Mouse (Mus musculus): ENCODE results near the gene Dgkb. TPM values are rescaled to one million over a fixed set of nuclear protein-coding genes. Genes with fewer than 3 reads are reported as not detected.

Gene Dgkb
- polyA plus RNA-seq, 1 experiment: not detected

GRCm38 (mm10) chr12:38545431-38545830 lies 727.9 kb downstream of the Dgkb start:
- no peak overlapping the region for H3K4me2 ChIP-seq (ENCODE audit: low read depth)
- H3K79me2 ChIP-seq (ENCODE audit: control insufficient read depth, insufficient read depth): no peaks in the 10 kb centered on the region
- H3K4me3 ChIP-seq: no peak overlapping the region
- no peaks in the 10 kb centered on the region for H3K27me3 ChIP-seq (ENCODE audit: control insufficient read depth, insufficient read depth, insufficient read length)
- H3ac ChIP-seq (ENCODE audit: control insufficient read depth, insufficient read length): no peak overlapping the region
- no peaks in the 10 kb centered on the region for H3K36me3 ChIP-seq (ENCODE audit: control insufficient read depth, insufficient read depth)
- TF ChIP-seq SRF (IDR thresholded peaks at IDR 0.05; ENCODE audit: control insufficient read depth, insufficient read length, low read depth): no peak
- TF ChIP-seq MYOG (IDR thresholded peaks at IDR 0.05; ENCODE audit: control insufficient read depth in 1 of 3, insufficient read depth in 1 of 3, insufficient read length in 2 of 3, low read depth in 2 of 3): no peak
- TF ChIP-seq POLR2AphosphoS2 (IDR thresholded peaks at IDR 0.05; ENCODE audit: insufficient read length, low read depth): no peak
- TF ChIP-seq REST (IDR thresholded peaks at IDR 0.05; ENCODE audit: insufficient read depth, insufficient read length): no peak
- TF ChIP-seq CEBPB (IDR thresholded peaks at IDR 0.05; ENCODE audit: insufficient read depth, poor library complexity, severe bottlenecking): no peak
- no peak for TF ChIP-seq TCF12 (IDR thresholded peaks at IDR 0.05; ENCODE audit: insufficient read depth, poor library complexity, severe bottlenecking)
- no peak for TF ChIP-seq POLR2A (IDR thresholded peaks at IDR 0.05; ENCODE audit: insufficient read length, low read depth)
- TF ChIP-seq USF1 (IDR thresholded peaks at IDR 0.05; ENCODE audit: low read depth): no peak
- no peak for TF ChIP-seq MAX (IDR thresholded peaks at IDR 0.05; ENCODE audit: low read depth)
- no peak for TF ChIP-seq E2F4 (IDR thresholded peaks at IDR 0.05; ENCODE audit: insufficient read depth)
- no peak for TF ChIP-seq TCF3 (IDR thresholded peaks at IDR 0.05; ENCODE audit: insufficient read length, low read depth)
- TF ChIP-seq MYOD1 (IDR thresholded peaks at IDR 0.05; ENCODE audit: control insufficient read depth in 1 of 3, insufficient read length in 2 of 3, low read depth in 2 of 3): no peak

GRCm38 (mm10) chr12:38577141-38577540 lies 759.6 kb downstream of the Dgkb start:
- Histone ChIP-seq H3K27me3 (ENCODE audit: control insufficient read depth, insufficient read depth, insufficient read length) (no peaks in the 10 kb centered on the region), H3ac (ENCODE audit: control insufficient read depth, insufficient read length) (no peak overlapping the region), H3K4me3 (no peak overlapping the region), H3K36me3 (ENCODE audit: control insufficient read depth, insufficient read depth) (no peaks in the 10 kb centered on the region), H3K4me2 (ENCODE audit: low read depth) (no peak overlapping the region), H3K79me2 (ENCODE audit: control insufficient read depth, insufficient read depth) (no peaks in the 10 kb centered on the region)
- TF ChIP-seq TCF3 (IDR thresholded peaks at IDR 0.05; ENCODE audit: insufficient read length, low read depth): no peak
- no peak for TF ChIP-seq POLR2AphosphoS2 (IDR thresholded peaks at IDR 0.05; ENCODE audit: insufficient read length, low read depth)
- no peak for TF ChIP-seq MYOD1 (IDR thresholded peaks at IDR 0.05; ENCODE audit: control insufficient read depth in 1 of 3, insufficient read length in 2 of 3, low read depth in 2 of 3)
- TF ChIP-seq E2F4 (IDR thresholded peaks at IDR 0.05; ENCODE audit: insufficient read depth): no peak
- TF ChIP-seq MYOG (IDR thresholded peaks at IDR 0.05; ENCODE audit: control insufficient read depth in 1 of 3, insufficient read depth in 1 of 3, insufficient read length in 2 of 3, low read depth in 2 of 3): no peak
- no peak for TF ChIP-seq TCF12 (IDR thresholded peaks at IDR 0.05; ENCODE audit: insufficient read depth, poor library complexity, severe bottlenecking)
- TF ChIP-seq CEBPB (IDR thresholded peaks at IDR 0.05; ENCODE audit: insufficient read depth, poor library complexity, severe bottlenecking): no peak
- TF ChIP-seq REST (IDR thresholded peaks at IDR 0.05; ENCODE audit: insufficient read depth, insufficient read length): no peak
- TF ChIP-seq SRF (IDR thresholded peaks at IDR 0.05; ENCODE audit: control insufficient read depth, insufficient read length, low read depth): no peak
- TF ChIP-seq MAX (IDR thresholded peaks at IDR 0.05; ENCODE audit: low read depth): no peak
- no peak for TF ChIP-seq POLR2A (IDR thresholded peaks at IDR 0.05; ENCODE audit: insufficient read length, low read depth)
- TF ChIP-seq USF1 (IDR thresholded peaks at IDR 0.05; ENCODE audit: low read depth): no peak

GRCm38 (mm10) chr12:38579191-38579817 lies 761.8 kb downstream of the Dgkb start:
- Histone ChIP-seq H3K4me2 (ENCODE audit: low read depth) (no peak overlapping the region), H3K36me3 (ENCODE audit: control insufficient read depth, insufficient read depth) (no peaks in the 10 kb centered on the region), H3K4me3 (no peak overlapping the region), H3ac (ENCODE audit: control insufficient read depth, insufficient read length) (no peak overlapping the region), H3K79me2 (ENCODE audit: control insufficient read depth, insufficient read depth) (no peaks in the 10 kb centered on the region), H3K27me3 (ENCODE audit: control insufficient read depth, insufficient read depth, insufficient read length) (no peaks in the 10 kb centered on the region)
- TF ChIP-seq E2F4 (IDR thresholded peaks at IDR 0.05; ENCODE audit: insufficient read depth): no peak
- TF ChIP-seq MYOD1 (IDR thresholded peaks at IDR 0.05; ENCODE audit: control insufficient read depth in 1 of 3, insufficient read length in 2 of 3, low read depth in 2 of 3): no peak
- no peak for TF ChIP-seq MYOG (IDR thresholded peaks at IDR 0.05; ENCODE audit: control insufficient read depth in 1 of 3, insufficient read depth in 1 of 3, insufficient read length in 2 of 3, low read depth in 2 of 3)
- no peak for TF ChIP-seq SRF (IDR thresholded peaks at IDR 0.05; ENCODE audit: control insufficient read depth, insufficient read length, low read depth)
- no peak for TF ChIP-seq USF1 (IDR thresholded peaks at IDR 0.05; ENCODE audit: low read depth)
- TF ChIP-seq TCF12 (IDR thresholded peaks at IDR 0.05; ENCODE audit: insufficient read depth, poor library complexity, severe bottlenecking): no peak
- no peak for TF ChIP-seq REST (IDR thresholded peaks at IDR 0.05; ENCODE audit: insufficient read depth, insufficient read length)
- no peak for TF ChIP-seq TCF3 (IDR thresholded peaks at IDR 0.05; ENCODE audit: insufficient read length, low read depth)
- no peak for TF ChIP-seq CEBPB (IDR thresholded peaks at IDR 0.05; ENCODE audit: insufficient read depth, poor library complexity, severe bottlenecking)
- no peak for TF ChIP-seq POLR2A (IDR thresholded peaks at IDR 0.05; ENCODE audit: insufficient read length, low read depth)
- TF ChIP-seq MAX (IDR thresholded peaks at IDR 0.05; ENCODE audit: low read depth): no peak
- TF ChIP-seq POLR2AphosphoS2 (IDR thresholded peaks at IDR 0.05; ENCODE audit: insufficient read length, low read depth): no peak

GRCm38 (mm10) chr12:38586368-38586865 lies 768.9 kb downstream of the Dgkb start:
- Histone ChIP-seq H3ac (ENCODE audit: control insufficient read depth, insufficient read length) (no peak overlapping the region), H3K36me3 (ENCODE audit: control insufficient read depth, insufficient read depth) (no peaks in the 10 kb centered on the region), H3K4me3 (no peak overlapping the region), H3K27me3 (ENCODE audit: control insufficient read depth, insufficient read depth, insufficient read length) (no peaks in the 10 kb centered on the region), H3K79me2 (ENCODE audit: control insufficient read depth, insufficient read depth) (no peaks in the 10 kb centered on the region), H3K4me2 (ENCODE audit: low read depth) (no peak overlapping the region)
- TF ChIP-seq MYOG (IDR thresholded peaks at IDR 0.05; ENCODE audit: control insufficient read depth in 1 of 3, insufficient read depth in 1 of 3, insufficient read length in 2 of 3, low read depth in 2 of 3) (no peak), POLR2AphosphoS2 (IDR thresholded peaks at IDR 0.05; ENCODE audit: insufficient read length, low read depth) (no peak), MAX (IDR thresholded peaks at IDR 0.05; ENCODE audit: low read depth) (no peak), MYOD1 (IDR thresholded peaks at IDR 0.05; ENCODE audit: control insufficient read depth in 1 of 3, insufficient read length in 2 of 3, low read depth in 2 of 3) (no peak), SRF (IDR thresholded peaks at IDR 0.05; ENCODE audit: control insufficient read depth, insufficient read length, low read depth) (no peak), POLR2A (IDR thresholded peaks at IDR 0.05; ENCODE audit: insufficient read length, low read depth) (no peak), TCF12 (IDR thresholded peaks at IDR 0.05; ENCODE audit: insufficient read depth, poor library complexity, severe bottlenecking) (no peak), REST (IDR thresholded peaks at IDR 0.05; ENCODE audit: insufficient read depth, insufficient read length) (no peak), TCF3 (IDR thresholded peaks at IDR 0.05; ENCODE audit: insufficient read length, low read depth) (no peak), CEBPB (IDR thresholded peaks at IDR 0.05; ENCODE audit: insufficient read depth, poor library complexity, severe bottlenecking) (no peak)
